Mouse (Mus musculus): Measurements from ENCODE around the gene Pttg1. TPM values are rescaled to one million over a fixed set of nuclear protein-coding genes. Genes with fewer than 3 reads are reported as not detected.

The Pttg1 gene
- 86.8 and 95.0 TPM in 2 replicates for polyA plus RNA-seq (2015; fragmentation: Nextera tagmentation; extraction: Ambion mirVana)

DNA sequence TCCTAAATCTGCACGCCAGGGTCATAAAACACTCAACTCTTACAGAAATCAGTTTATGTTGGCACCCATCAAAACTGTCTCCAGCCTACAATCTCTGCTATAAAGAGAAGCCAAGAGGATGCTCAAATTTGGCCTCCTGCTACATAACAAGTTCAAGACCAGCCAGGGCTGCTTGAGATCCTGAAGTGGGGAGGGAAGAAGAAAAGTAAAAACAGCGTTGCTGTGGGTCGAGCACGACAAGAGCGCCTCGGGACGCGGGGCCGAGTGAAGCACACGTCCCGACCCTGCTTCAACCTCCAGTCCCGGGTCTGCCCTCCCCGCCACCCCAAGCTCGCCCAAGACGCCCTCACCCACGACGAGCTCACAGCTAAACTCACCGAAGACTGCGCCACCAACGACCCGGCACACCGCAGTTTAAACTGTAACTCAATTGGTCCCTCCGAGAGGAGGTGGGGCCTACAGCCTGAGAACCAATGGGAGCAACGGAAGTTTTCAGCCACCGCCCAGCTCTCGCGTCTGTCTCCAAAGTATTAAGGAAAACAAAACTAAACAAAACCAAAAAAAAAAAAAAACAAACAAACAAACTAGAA is at the start of gene Pttg1:
Gene Pttg1, minus strand, starts transcription at position 428 of the 590 bp plus-strand sequence.
- Histone ChIP-seq H3K36me3 (peaks cover 4% of the 10 kb centered on the region; the same call in 1 of the 2 replicates), H3K9me3 (no peaks in the 10 kb centered on the region), H3K27ac (peak within 1 kb of the TSS; percentile 39; the same call in 1 of the 2 replicates), H3K4me3 (peak within 1 kb of the TSS; percentile 65), H3K9ac (peak within 1 kb of the TSS; percentile 58), H3K4me1 (peaks cover 15% of the 10 kb centered on the region), H3K27me3 (no peaks in the 10 kb centered on the region), H3K4me2 (peak within 1 kb of the TSS; percentile 55)
- 3% methylated on average over 27 of the region's 27 CpGs for WGBS
- peak; percentile 98 for ATAC-seq (ENCODE audit: borderline replicate concordance, extremely low read depth, low FRiP score, low TSS enrichment)

GRCm38 (mm10) chr11:43474225-43474774 is 48.2 kb upstream of the Pttg1 start, which contains the start of gene C1qtnf2:
TSS of gene C1qtnf2 (plus strand) at chr11:43474276.
- Histone ChIP-seq H3K9me3 (no peaks in the 10 kb centered on the region), H3K4me2 (peak within 1 kb of the TSS; percentile 75), H3K9ac (peak within 1 kb of the TSS; percentile 20; the same call in 1 of the 2 replicates), H3K4me1 (peaks cover 17% of the 10 kb centered on the region), H3K27ac (no peak within 1 kb of the TSS), H3K36me3 (no peaks in the 10 kb centered on the region), H3K4me3 (peak within 1 kb of the TSS; percentile 33), H3K27me3 (no peaks in the 10 kb centered on the region)
- WGBS: 3% methylated on average over 24 of the region's 24 CpGs
- ATAC-seq (ENCODE audit: borderline replicate concordance, extremely low read depth, low FRiP score, low TSS enrichment): peak; percentile 59; the same call in 1 of the 2 replicates

- WGBS: 43% methylated on average over 15 of the region's 15 CpGs
- ATAC-seq (ENCODE audit: borderline replicate concordance, extremely low read depth, low FRiP score, low TSS enrichment): no peak
- no peak overlapping the region for H3K27ac ChIP-seq
- peak overlapping the region; percentile 33 for H3K4me3 ChIP-seq
- no peak overlapping the region for H3K9ac ChIP-seq
- no peaks in the 10 kb centered on the region for H3K9me3 ChIP-seq
- no peaks in the 10 kb centered on the region for H3K27me3 ChIP-seq
- peaks cover 17% of the 10 kb centered on the region for H3K4me1 ChIP-seq
- no peaks in the 10 kb centered on the region for H3K36me3 ChIP-seq
- peak overlapping the region; percentile 75 for H3K4me2 ChIP-seq
Observed at GRCm38 (mm10) chr11:43473635-43474224, 47.7 kb upstream of the Pttg1 start.

DNA sequence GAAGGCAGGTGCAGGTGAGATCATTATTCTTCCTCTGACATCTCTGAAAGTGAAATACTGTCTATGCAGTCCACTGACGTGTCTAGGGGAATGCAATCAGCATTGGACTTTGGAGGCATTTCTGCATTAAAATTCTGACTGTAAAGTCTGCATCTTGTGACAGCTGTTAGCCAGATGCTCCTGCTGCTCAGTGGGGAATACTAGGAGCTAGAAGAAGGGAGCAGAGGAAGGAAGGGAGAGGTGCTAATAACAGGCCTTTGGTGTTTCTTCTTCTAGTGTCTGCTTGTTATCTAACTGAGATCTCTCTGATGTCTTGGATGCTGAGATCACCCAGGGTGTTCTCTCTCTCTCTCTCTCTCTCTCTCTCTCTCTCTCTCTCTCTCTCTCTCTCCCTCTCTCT is 47.1 kb upstream of the Pttg1 start:
- Histone ChIP-seq H3K9me3 (no peaks in the 10 kb centered on the region), H3K4me1 (peaks cover 17% of the 10 kb centered on the region), H3K4me2 (no peak overlapping the region), H3K4me3 (no peak overlapping the region), H3K36me3 (no peaks in the 10 kb centered on the region), H3K9ac (no peak overlapping the region), H3K27ac (no peak overlapping the region), H3K27me3 (no peaks in the 10 kb centered on the region)
- no peak for ATAC-seq (ENCODE audit: borderline replicate concordance, extremely low read depth, low FRiP score, low TSS enrichment)
- 66% methylated on average over 1 of the region's 1 CpGs for WGBS

DNA sequence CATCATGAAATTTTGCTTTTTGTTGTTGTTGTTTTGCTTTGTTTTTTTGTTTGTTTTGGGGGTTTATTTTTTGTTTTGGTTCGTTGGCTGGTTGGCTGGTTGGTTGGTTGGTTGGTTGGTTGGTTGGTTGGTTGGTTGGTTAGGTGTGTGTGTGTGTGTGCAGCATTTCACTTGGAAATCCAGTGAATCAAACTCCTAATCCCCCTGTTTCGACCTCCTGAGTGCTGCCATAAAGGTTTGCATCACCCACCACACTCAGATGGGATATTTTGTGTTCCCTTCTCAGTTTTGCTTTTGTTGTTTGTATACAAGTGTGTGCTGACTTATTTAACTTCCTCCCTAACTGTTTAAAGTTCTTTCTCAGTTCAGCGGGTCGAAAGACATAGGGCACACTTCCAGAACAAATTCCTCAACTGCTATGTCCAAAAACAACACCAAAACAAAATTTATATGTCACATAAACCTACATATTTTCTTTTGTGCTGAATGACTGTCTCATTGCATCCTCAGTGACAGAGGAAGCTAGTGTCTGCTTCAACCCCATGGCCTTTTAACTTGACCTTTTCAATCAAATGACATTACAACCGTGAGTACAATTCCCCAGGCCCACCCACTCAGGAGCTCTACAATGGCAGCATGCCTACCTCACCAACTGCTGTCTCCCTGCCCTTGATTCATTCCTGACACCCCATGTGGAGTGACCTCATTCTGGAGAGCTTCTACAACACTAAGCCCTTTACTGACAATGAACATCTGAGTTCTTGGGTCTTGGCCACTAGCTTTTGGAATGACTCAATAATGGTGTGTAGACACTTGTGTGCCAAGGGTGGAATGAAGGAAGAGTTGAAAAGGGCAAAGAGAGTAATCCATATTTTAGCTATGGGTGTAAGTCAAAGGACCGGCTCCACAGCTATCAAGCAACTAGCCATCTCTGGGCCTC is 45.1 kb upstream of the Pttg1 start:
- WGBS: 62% methylated on average over 6 of the region's 6 CpGs
- no peak overlapping the region for H3K9ac ChIP-seq
- H3K9me3 ChIP-seq: no peaks in the 10 kb centered on the region
- no peaks in the 10 kb centered on the region for H3K36me3 ChIP-seq
- no peak overlapping the region for H3K4me3 ChIP-seq
- peaks cover 17% of the 10 kb centered on the region for H3K4me1 ChIP-seq
- H3K27me3 ChIP-seq: no peaks in the 10 kb centered on the region
- H3K27ac ChIP-seq: no peak overlapping the region
- no peak overlapping the region for H3K4me2 ChIP-seq
- ATAC-seq (ENCODE audit: borderline replicate concordance, extremely low read depth, low FRiP score, low TSS enrichment): no peak

- 26% methylated on average over 5 of the region's 5 CpGs for WGBS
- H3K4me3 ChIP-seq: no peak overlapping the region
- H3K4me2 ChIP-seq: no peak overlapping the region
- no peak overlapping the region for H3K9ac ChIP-seq
- H3K27ac ChIP-seq: peak overlapping the region; percentile 51
- peaks cover 17% of the 10 kb centered on the region for H3K4me1 ChIP-seq
- no peaks in the 10 kb centered on the region for H3K9me3 ChIP-seq
- no peaks in the 10 kb centered on the region for H3K36me3 ChIP-seq
- no peak for ATAC-seq (ENCODE audit: borderline replicate concordance, extremely low read depth, low FRiP score, low TSS enrichment)
- no peaks in the 10 kb centered on the region for H3K27me3 ChIP-seq
Observed at GRCm38 (mm10) chr11:43470118-43470517, 44.1 kb upstream of the Pttg1 start.

- Histone ChIP-seq H3K9ac (no peak overlapping the region), H3K27ac (no peak overlapping the region), H3K4me2 (no peak overlapping the region), H3K4me1 (no peaks in the 10 kb centered on the region), H3K27me3 (no peaks in the 10 kb centered on the region), H3K36me3 (no peaks in the 10 kb centered on the region), H3K4me3 (no peak overlapping the region), H3K9me3 (no peaks in the 10 kb centered on the region)
- no peak for ATAC-seq (ENCODE audit: borderline replicate concordance, extremely low read depth, low FRiP score, low TSS enrichment)
- WGBS: 91% methylated on average over 25 of the region's 25 CpGs
Observed at GRCm38 (mm10) chr11:43463204-43463603, 37.2 kb upstream of the Pttg1 start.

- H3K4me2 ChIP-seq: no peak overlapping the region
- no peak for ATAC-seq (ENCODE audit: borderline replicate concordance, extremely low read depth, low FRiP score, low TSS enrichment)
- WGBS: 53% methylated on average over 2 of the region's 2 CpGs
- no peaks in the 10 kb centered on the region for H3K27me3 ChIP-seq
- H3K4me3 ChIP-seq: no peak overlapping the region
- H3K36me3 ChIP-seq: peaks cover 3% of the 10 kb centered on the region
- no peaks in the 10 kb centered on the region for H3K4me1 ChIP-seq
- H3K27ac ChIP-seq: no peak overlapping the region
- no peaks in the 10 kb centered on the region for H3K9me3 ChIP-seq
- no peak overlapping the region for H3K9ac ChIP-seq
Observed at GRCm38 (mm10) chr11:43452266-43452665, 26.2 kb upstream of the Pttg1 start.

DNA sequence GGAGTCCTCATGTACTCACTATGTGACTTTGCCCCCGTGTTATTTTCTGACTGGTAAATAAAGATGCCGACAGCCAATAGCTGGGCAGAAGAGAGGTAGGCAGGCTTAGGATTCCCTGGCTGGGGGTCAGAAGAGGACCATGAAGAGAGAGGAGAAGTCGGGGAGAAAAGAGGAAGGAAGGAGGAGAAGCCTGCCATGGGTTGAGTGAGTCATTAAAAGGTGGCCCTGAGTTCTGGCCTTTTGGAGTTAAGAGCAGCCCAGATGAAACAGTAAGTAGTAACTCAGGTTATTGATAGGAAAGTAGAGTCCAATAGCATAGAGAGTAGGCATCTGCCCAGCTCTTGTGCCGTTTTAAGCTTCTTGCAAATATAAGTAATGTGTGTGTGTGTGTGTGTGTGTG is 25.3 kb upstream of the Pttg1 start:
- Histone ChIP-seq H3K4me3 (no peak overlapping the region), H3K4me2 (no peak overlapping the region), H3K36me3 (peaks cover 12% of the 10 kb centered on the region), H3K4me1 (no peaks in the 10 kb centered on the region), H3K27me3 (no peaks in the 10 kb centered on the region), H3K9me3 (no peaks in the 10 kb centered on the region), H3K27ac (no peak overlapping the region), H3K9ac (no peak overlapping the region)
- 48% methylated on average over 4 of the region's 4 CpGs for WGBS
- no peak for ATAC-seq (ENCODE audit: borderline replicate concordance, extremely low read depth, low FRiP score, low TSS enrichment)

DNA sequence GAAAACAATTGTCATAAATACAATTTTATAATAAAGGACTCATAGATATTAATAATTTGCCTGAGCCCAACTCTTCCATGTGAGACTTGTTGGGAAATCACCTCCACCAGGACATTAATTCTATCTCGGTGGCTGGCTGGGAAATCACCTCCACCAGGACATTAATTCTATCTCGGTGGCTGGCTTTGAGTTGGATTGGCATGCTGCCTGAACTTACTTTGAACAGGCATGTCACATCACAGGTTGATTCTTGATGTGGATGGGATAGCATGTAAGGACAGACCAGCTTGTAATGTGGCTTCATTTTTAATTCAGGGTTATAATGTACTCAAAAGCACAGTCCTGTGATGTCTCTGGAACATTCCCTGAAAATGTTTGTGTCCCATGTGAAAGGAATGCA is 23.9 kb upstream of the Pttg1 start:
- H3K9ac ChIP-seq: no peak overlapping the region
- no peak for ATAC-seq (ENCODE audit: borderline replicate concordance, extremely low read depth, low FRiP score, low TSS enrichment)
- H3K27ac ChIP-seq: no peak overlapping the region
- WGBS: 70% methylated on average over 2 of the region's 2 CpGs
- H3K4me2 ChIP-seq: no peak overlapping the region
- H3K9me3 ChIP-seq: no peaks in the 10 kb centered on the region
- H3K36me3 ChIP-seq: peaks cover 26% of the 10 kb centered on the region
- H3K4me3 ChIP-seq: no peak overlapping the region
- no peaks in the 10 kb centered on the region for H3K4me1 ChIP-seq
- no peaks in the 10 kb centered on the region for H3K27me3 ChIP-seq

- H3K27me3 ChIP-seq: no peaks in the 10 kb centered on the region
- no peaks in the 10 kb centered on the region for H3K4me1 ChIP-seq
- no peak overlapping the region for H3K27ac ChIP-seq
- H3K4me2 ChIP-seq: no peak overlapping the region
- H3K4me3 ChIP-seq: no peak overlapping the region
- H3K36me3 ChIP-seq: peaks cover 90% of the 10 kb centered on the region
- ATAC-seq (ENCODE audit: borderline replicate concordance, extremely low read depth, low FRiP score, low TSS enrichment): no peak
- H3K9me3 ChIP-seq: no peaks in the 10 kb centered on the region
- 93% methylated on average over 13 of the region's 13 CpGs for WGBS
- H3K9ac ChIP-seq: no peak overlapping the region
Observed at GRCm38 (mm10) chr11:43443183-43443582, 17.1 kb upstream of the Pttg1 start.
